Mouse (Mus musculus) right cerebral cortex, postnatal 10 days (tissue): ENCODE measurements around the gene Mkks.

Source experiments
- DNase-seq, 2 experiments: peaks; one replicate each; pipeline ENCODE4 v3.0.0; 2021; ENCODE audit warnings: low spot score in 2 of 2

Gene Mkks

DNA sequence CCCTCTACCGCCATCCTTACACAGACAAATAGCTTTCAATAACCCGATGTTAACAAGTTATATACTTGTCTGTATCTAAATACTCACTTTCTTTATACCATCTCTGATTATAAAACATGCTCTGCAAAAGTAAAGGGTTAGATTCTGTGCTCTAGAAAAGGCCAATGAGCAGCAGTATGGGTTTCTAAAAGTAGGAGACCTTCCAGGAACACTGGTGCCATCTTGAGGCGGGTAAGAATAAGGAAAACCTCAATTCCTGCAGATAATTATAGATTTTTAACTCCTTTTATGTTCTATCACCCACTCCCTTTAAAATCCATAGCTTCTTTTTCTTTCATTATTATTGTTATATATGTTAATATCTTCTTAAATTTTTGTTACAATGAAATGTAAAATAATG lies 55.3 kb downstream of the Mkks start:
- DNase-seq, result peak in 1 of 2 experiments; percentile 33

DNA sequence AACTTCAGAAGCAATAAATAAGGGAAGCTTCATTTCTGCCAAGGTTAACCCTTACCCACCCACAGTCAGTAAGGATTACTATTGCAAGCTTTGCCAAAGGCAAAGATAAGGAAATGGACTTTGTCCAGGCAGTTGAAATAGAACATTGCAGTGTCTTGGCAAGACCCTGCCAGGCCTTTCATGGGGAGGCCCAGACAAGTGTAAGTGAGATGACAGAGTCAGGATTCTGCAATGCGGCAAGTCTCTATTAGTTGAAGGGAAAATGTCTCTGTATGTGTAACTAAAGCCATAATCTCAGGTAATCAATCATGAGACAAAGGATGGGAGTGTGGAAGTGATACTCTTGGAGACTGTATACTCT lies 56.5 kb downstream of the Mkks start:
- DNase-seq, result no peak

DNA sequence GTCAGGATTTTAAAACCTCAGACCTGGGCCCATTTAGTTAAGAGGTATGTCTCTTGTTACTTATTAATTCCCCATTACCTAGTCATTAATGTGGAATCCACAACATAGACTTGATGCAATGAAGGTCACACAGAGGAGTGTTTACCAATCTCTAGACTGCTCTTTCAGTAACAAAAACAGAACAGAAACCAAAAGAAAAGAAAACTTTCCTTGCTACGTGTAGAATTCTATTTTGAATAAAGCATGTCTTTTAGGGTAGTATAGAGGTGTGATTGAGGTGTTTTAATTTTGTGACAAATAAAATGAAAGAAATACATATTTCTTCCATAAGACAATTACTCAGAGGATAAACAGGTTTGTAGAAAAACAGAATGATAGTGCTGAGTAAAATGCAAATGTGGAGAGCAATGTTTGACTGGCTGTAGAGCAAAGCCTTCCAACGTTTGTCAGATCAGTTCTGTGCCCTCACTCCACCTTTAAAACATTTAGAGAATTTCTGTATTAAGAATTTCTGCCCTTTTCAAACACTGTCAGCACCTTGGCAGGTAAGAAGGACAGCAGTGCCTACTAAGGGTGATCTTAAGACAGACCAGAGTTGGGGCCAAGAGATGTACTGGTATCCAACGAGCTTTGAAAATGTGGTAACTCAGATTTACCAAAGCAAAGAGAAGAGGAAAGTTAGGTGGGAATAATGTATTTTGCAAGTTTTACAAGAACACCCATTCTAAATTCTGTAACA lies 57.0 kb downstream of the Mkks start:
- DNase-seq, result no peak

DNA sequence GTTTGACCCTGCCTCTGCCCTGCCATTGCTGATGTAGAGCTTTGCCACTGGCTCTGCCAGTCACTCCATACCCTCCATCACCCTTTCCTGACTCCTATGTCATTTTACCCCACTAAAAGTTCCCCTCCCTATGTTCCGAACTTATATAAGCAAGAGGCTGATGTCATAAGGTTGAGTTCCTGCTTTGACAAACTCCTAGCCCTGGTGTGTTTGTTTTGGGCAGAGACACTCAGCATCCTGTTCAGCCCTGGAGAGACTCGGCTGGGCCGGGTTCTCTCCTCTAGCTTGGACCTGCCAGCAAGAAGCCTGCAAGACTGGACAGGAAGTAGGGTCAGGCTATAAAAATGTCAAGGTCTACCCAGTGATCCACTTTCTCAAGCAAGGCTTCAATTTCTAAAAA lies 58.3 kb downstream of the Mkks start:
- no peak for DNase-seq

GRCm38 (mm10) chr2:136827612-136828011 lies 63.6 kb downstream of the Mkks start:
- DNase-seq, result no peak
